Mouse (Mus musculus): ENCODE measurements around the gene Hnrnpdl. TPM values are rescaled to one million over a fixed set of nuclear protein-coding genes. Genes with fewer than 3 reads are reported as not detected.

Gene Hnrnpdl
- polyA plus RNA-seq, 1 experiment from 2014 or later = 37.8 TPM

DNA sequence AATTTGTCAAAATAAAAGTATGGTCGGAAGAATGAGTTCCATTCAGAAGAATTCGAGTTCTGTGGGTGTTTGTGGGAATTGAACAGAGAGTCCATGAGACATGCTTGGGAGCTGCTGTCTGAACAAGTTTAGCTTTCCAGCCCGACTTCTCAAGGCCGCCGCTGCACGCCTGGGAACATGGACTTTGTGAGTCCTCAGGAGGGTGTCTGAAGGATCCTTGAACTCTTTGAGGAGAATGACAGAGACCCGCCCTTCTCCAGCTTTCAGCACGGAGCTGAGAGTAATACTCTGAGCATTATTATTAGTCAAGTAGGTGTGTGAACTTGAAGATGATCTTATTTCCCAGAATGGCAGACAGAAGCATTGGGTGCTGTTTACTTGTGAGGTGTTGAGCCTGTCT is 3.0 kb upstream of the Hnrnpdl start:
- Histone ChIP-seq H3K36me3 (ENCODE audit: control insufficient read depth, insufficient read depth) (no peaks in the 10 kb centered on the region), H3K9me3 (replicated peaks; ENCODE audit: control insufficient read depth, low read length) (no peaks in the 10 kb centered on the region), H3K9ac (ENCODE audit: low read depth, low read length) (no peak overlapping the region), H3K4me2 (ENCODE audit: low read depth, low read length) (no peak overlapping the region), H3K4me1 (ENCODE audit: control insufficient read depth, low read depth, low read length) (peaks cover 26% of the 10 kb centered on the region), H3K27me3 (ENCODE audit: control insufficient read depth, insufficient read depth, low read depth, low read length) (no peaks in the 10 kb centered on the region), H3K27ac (ENCODE audit: low read length) (no peak overlapping the region), H3K4me3 (ENCODE audit: low read depth, low read length) (no peak overlapping the region)
- WGBS (ENCODE audit: insufficient replicate concordance) = 82% methylated on average over 8 of the region's 8 CpGs
- ATAC-seq (ENCODE audit: low read depth) = no peak

DNA sequence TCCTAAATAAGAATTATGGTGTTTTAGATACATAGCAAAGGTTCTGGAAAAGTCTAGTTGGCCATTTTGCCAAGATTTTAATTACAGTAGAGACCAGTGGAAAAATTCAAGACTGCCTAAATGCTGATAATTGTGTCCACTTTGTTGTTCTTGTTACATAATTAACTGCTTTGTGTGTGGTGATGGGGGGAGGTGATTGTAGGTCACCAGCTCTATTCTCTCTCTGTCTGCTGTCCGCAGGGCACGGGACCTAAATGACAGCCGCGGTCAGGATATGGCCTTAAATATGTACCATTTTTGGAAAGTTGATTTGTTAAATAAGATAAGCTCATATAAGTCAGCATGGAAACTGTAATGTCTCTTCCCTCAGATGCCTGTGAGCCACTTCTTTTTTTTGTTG is 1.8 kb upstream of the Hnrnpdl start:
- Histone ChIP-seq H3K4me2 (ENCODE audit: low read depth, low read length) (peak overlapping the region; percentile 15; the same call in 1 of the 2 replicates), H3K4me1 (ENCODE audit: control insufficient read depth, low read depth, low read length) (peaks cover 35% of the 10 kb centered on the region), H3K9ac (ENCODE audit: low read depth, low read length) (no peak overlapping the region)

DNA sequence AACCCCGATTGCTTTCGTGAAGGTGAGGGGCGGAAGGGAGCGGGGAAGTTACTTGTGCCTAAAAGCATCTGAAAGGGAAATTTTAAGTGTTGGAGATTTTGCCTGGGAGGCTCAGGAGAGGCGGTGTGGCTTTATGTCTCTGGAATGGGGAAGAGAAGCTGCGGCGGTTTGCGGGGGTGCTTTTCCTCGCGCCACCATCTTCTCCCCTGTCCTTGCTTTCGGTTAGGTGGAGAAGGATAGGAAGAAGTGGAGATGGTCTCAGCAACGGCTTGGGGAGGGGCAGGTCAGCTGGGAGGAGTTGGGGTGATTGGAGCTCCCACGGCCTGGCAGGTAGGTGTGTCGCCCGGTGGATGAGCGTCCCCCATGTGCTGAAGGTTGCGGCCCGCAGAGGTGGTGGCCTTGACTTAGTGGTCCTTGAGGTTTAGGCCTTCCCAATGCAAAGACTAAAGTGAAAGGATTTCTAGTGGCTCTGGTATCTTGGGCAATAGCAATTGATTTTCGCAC is 869 bp upstream of the Hnrnpdl start:
- peaks cover 12% of the 10 kb centered on the region for H3K36me3 ChIP-seq (ENCODE audit: control insufficient read depth, insufficient read depth)
- no peaks in the 10 kb centered on the region for H3K9me3 ChIP-seq (replicated peaks; ENCODE audit: control insufficient read depth, low read length)
- no peak for ATAC-seq (ENCODE audit: low read depth)
- peak overlapping the region; percentile 93 for H3K4me3 ChIP-seq (ENCODE audit: low read depth, low read length)
- H3K9ac ChIP-seq (ENCODE audit: low read depth, low read length) = peak overlapping the region; percentile 86
- H3K27ac ChIP-seq (ENCODE audit: low read length) = peak overlapping the region; percentile 71
- H3K4me1 ChIP-seq (ENCODE audit: control insufficient read depth, low read depth, low read length) = peaks cover 38% of the 10 kb centered on the region
- H3K4me2 ChIP-seq (ENCODE audit: low read depth, low read length) = peak overlapping the region; percentile 98
- under 1% methylated on average over 19 of the region's 19 CpGs for WGBS (ENCODE audit: insufficient replicate concordance)
- no peaks in the 10 kb centered on the region for H3K27me3 ChIP-seq (ENCODE audit: control insufficient read depth, insufficient read depth, low read depth, low read length)

More for the DNA sequence above, 1.8 kb upstream of the Hnrnpdl start:
- no peak overlapping the region for H3K4me3 ChIP-seq (ENCODE audit: low read depth, low read length)
- H3K36me3 ChIP-seq (ENCODE audit: control insufficient read depth, insufficient read depth) = peaks cover 6% of the 10 kb centered on the region
- no peak overlapping the region for H3K27ac ChIP-seq (ENCODE audit: low read length)
- ATAC-seq (ENCODE audit: low read depth) = no peak
- WGBS (ENCODE audit: insufficient replicate concordance) = 48% methylated on average over 4 of the region's 4 CpGs
- no peaks in the 10 kb centered on the region for H3K27me3 ChIP-seq (ENCODE audit: control insufficient read depth, insufficient read depth, low read depth, low read length)
- no peaks in the 10 kb centered on the region for H3K9me3 ChIP-seq (replicated peaks; ENCODE audit: control insufficient read depth, low read length)

DNA sequence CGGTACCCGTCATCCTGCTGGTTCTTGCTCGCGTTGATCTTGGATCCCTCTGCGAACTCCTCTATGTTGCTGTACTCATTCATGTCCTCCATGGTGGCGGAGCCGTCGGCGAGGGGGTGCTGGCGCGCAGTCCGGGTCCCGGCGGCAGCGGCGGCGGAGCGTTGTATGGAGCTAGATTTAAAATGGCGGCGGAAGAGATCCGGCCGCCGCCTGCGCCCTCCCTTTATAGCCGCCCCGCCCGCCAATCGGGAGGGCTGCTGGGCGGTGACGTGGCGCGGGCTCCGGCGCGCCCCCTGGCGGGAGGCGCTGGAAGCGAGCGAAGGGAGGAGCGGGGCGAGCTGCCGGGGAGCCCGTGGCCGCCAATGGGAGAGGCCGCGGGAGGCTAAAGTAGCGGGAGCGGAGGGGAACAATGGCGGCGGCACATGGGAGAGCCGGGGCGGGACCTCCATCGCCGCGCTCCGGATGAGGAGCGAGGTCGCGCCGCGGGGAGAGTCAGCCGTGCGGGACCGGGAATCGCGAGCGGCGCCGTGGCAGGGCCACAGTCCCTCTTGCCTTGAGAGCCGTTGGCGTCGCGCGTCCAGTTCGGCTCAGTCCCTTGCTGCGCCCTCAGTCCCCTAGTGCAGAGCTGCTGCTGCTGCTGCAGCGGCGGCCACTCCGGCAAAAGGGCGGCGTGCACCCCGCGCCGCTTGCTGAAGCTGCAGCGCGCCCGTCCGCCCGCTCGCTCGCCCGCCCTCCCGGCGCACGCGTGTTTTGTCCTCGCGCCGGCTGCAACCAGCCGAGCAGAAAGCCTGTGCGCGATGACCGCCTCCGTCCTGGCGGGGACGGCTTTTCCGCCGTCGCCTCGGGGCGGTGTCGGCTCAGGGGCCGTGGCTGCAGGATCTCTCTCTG is 506 bp downstream of the Hnrnpdl start:
- peaks cover 34% of the 10 kb centered on the region for H3K4me1 ChIP-seq (ENCODE audit: control insufficient read depth, low read depth, low read length)
- ATAC-seq (ENCODE audit: low read depth) = peak; percentile 75
- peak overlapping the region; percentile 89 for H3K9ac ChIP-seq (ENCODE audit: low read depth, low read length)
- WGBS (ENCODE audit: insufficient replicate concordance) = under 1% methylated on average over 112 of the region's 113 CpGs
- H3K4me2 ChIP-seq (ENCODE audit: low read depth, low read length) = peak overlapping the region; percentile 98
- no peaks in the 10 kb centered on the region for H3K9me3 ChIP-seq (replicated peaks; ENCODE audit: control insufficient read depth, low read length)
- H3K27ac ChIP-seq (ENCODE audit: low read length) = peak overlapping the region; percentile 87
- peak overlapping the region; percentile 93 for H3K4me3 ChIP-seq (ENCODE audit: low read depth, low read length)
- no peaks in the 10 kb centered on the region for H3K27me3 ChIP-seq (ENCODE audit: control insufficient read depth, insufficient read depth, low read depth, low read length)
- H3K36me3 ChIP-seq (ENCODE audit: control insufficient read depth, insufficient read depth) = peaks cover 24% of the 10 kb centered on the region

GRCm38 (mm10) chr5:100037965-100038713 is 1.3 kb downstream of the Hnrnpdl start:
- peak overlapping the region; percentile 89 for H3K9ac ChIP-seq (ENCODE audit: low read depth, low read length)
- peak overlapping the region; percentile 77 for H3K27ac ChIP-seq (ENCODE audit: low read length)
- under 1% methylated on average over 44 of the region's 45 CpGs for WGBS (ENCODE audit: insufficient replicate concordance)
- peak overlapping the region; percentile 93 for H3K4me3 ChIP-seq (ENCODE audit: low read depth, low read length)
- H3K4me2 ChIP-seq (ENCODE audit: low read depth, low read length) = peak overlapping the region; percentile 78
- H3K9me3 ChIP-seq (replicated peaks; ENCODE audit: control insufficient read depth, low read length) = no peaks in the 10 kb centered on the region
- H3K36me3 ChIP-seq (ENCODE audit: control insufficient read depth, insufficient read depth) = peaks cover 30% of the 10 kb centered on the region
- no peaks in the 10 kb centered on the region for H3K27me3 ChIP-seq (ENCODE audit: control insufficient read depth, insufficient read depth, low read depth, low read length)
- H3K4me1 ChIP-seq (ENCODE audit: control insufficient read depth, low read depth, low read length) = peaks cover 27% of the 10 kb centered on the region
- peak; percentile 52 for ATAC-seq (ENCODE audit: low read depth)

GRCm38 (mm10) chr5:100036681-100037080 is 2.8 kb downstream of the Hnrnpdl start:
- 40% methylated on average over 7 of the region's 7 CpGs for WGBS (ENCODE audit: insufficient replicate concordance)
- Histone ChIP-seq H3K4me3 (ENCODE audit: low read depth, low read length) (peak overlapping the region; percentile 93), H3K36me3 (ENCODE audit: control insufficient read depth, insufficient read depth) (peaks cover 39% of the 10 kb centered on the region), H3K9me3 (replicated peaks; ENCODE audit: control insufficient read depth, low read length) (no peaks in the 10 kb centered on the region), H3K9ac (ENCODE audit: low read depth, low read length) (no peak overlapping the region), H3K4me1 (ENCODE audit: control insufficient read depth, low read depth, low read length) (peaks cover 25% of the 10 kb centered on the region), H3K27ac (ENCODE audit: low read length) (no peak overlapping the region), H3K4me2 (ENCODE audit: low read depth, low read length) (peak overlapping the region; percentile 78), H3K27me3 (ENCODE audit: control insufficient read depth, insufficient read depth, low read depth, low read length) (no peaks in the 10 kb centered on the region)
- ATAC-seq (ENCODE audit: low read depth) = no peak

- ATAC-seq (ENCODE audit: low read depth) = no peak
Measured at GRCm38 (mm10) chr5:100035950-100036349, 3.5 kb downstream of the Hnrnpdl start.

GRCm38 (mm10) chr5:100032646-100033045 is 6.8 kb downstream of the Hnrnpdl start:
- H3K9ac ChIP-seq (ENCODE audit: low read depth, low read length) = no peak overlapping the region
- peaks cover 15% of the 10 kb centered on the region for H3K4me1 ChIP-seq (ENCODE audit: control insufficient read depth, low read depth, low read length)
- H3K27ac ChIP-seq (ENCODE audit: low read length) = no peak overlapping the region
- H3K4me3 ChIP-seq (ENCODE audit: low read depth, low read length) = no peak overlapping the region
- H3K9me3 ChIP-seq (replicated peaks; ENCODE audit: control insufficient read depth, low read length) = no peaks in the 10 kb centered on the region
- H3K4me2 ChIP-seq (ENCODE audit: low read depth, low read length) = no peak overlapping the region
- peaks cover 39% of the 10 kb centered on the region for H3K36me3 ChIP-seq (ENCODE audit: control insufficient read depth, insufficient read depth)
- no peak; the same call in 1 of the 2 replicates for ATAC-seq (ENCODE audit: low read depth)
- 72% methylated on average over 3 of the region's 3 CpGs for WGBS (ENCODE audit: insufficient replicate concordance)
- H3K27me3 ChIP-seq (ENCODE audit: control insufficient read depth, insufficient read depth, low read depth, low read length) = no peaks in the 10 kb centered on the region

More at GRCm38 (mm10) chr5:100035950-100036349, 3.5 kb downstream of the Hnrnpdl start:
- Histone ChIP-seq H3K9ac (ENCODE audit: low read depth, low read length) (no peak overlapping the region), H3K9me3 (replicated peaks; ENCODE audit: control insufficient read depth, low read length) (no peaks in the 10 kb centered on the region), H3K4me1 (ENCODE audit: control insufficient read depth, low read depth, low read length) (peaks cover 19% of the 10 kb centered on the region), H3K27me3 (ENCODE audit: control insufficient read depth, insufficient read depth, low read depth, low read length) (no peaks in the 10 kb centered on the region), H3K4me3 (ENCODE audit: low read depth, low read length) (no peak overlapping the region), H3K36me3 (ENCODE audit: control insufficient read depth, insufficient read depth) (peaks cover 39% of the 10 kb centered on the region), H3K27ac (ENCODE audit: low read length) (no peak overlapping the region), H3K4me2 (ENCODE audit: low read depth, low read length) (no peak overlapping the region; the same call in 1 of the 2 replicates)
- WGBS (ENCODE audit: insufficient replicate concordance) = 73% methylated on average over 7 of the region's 7 CpGs
